Mouse (Mus musculus) testis, adult 2 months (tissue): ENCODE data around the gene Krtap19-2.

ENCODE experiments used
- CTCF ChIP-seq: fragments of 200-500 bp; IDR thresholded peaks from 2 replicates; pipeline ENCODE4 v1.5.1; 2012; ENCODE audit warnings: low read depth, mild to moderate bottlenecking, inconsistent platforms, low read length, moderate library complexity; ENCODE audit not compliant: control insufficient read depth, insufficient read depth, insufficient replicate concordance
- POLR2A ChIP-seq: fragments of 200-500 bp; IDR thresholded peaks from 2 replicates; pipeline ENCODE4 v1.6.1; 2012; ENCODE audit warnings: low read depth, mild to moderate bottlenecking, inconsistent platforms, low read length, moderate library complexity; ENCODE audit not compliant: control insufficient read depth

DNA sequence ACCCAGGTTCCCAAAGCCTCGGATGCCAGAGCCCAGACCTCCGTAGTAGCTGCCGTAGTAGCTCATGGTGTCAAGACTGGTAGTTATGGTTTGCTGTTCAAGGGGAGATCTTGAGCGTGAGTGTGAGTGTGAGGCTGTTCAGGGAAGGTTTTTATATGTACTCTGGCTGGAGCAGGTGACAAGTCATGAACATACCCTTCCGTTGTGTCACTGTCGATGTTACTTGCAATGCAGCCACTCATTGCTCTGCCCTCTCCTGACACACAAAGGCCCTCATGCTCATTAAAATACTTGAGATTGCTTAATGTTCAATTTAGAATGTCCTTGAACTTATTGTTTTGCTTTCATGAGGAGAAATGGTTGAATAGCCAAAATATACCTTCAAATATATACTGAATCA is 22.3 kb upstream of the Krtap19-2 start, which contains the start of gene Krtap19-5:
- TF ChIP-seq CTCF (no peak), POLR2A (no peak)
